21 mouse cellular contexts compared by ENCODE assay signal in the genomic region with DNA sequence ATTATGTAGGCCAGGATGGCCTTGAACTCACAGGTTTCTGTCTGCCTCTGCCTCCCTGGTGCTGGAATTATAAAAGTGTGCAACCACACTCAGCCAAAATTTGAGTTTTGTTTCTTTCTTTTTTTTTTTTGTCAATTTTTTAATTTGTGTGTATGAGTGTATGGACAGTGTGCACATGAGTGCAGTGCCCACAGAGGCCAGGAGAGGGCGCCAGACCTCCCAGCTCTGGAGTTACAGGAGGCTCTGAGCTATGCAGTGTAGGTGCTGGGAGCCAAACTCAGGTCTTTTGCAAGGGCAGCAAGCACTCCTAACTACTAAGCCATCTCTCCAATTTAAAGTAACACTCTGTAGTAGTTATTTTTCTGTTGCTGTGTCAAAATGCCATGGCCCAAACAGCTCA. TPM values are rescaled to one million over a fixed set of nuclear protein-coding genes. Genes with fewer than 3 reads are reported as not detected.
A peak's percentile ranks its signal among the peaks of the same experiment; 100 is the strongest.
DNase-seq lines count a peak whose midpoint lies in the region; ATAC-seq and TF ChIP-seq lines count a peak whose summit lies in the region.
"Had no signal": no experiment of that assay in that cellular context is flagged by ENCODE, and none has a peak within 500 bp of the region (broad histone marks: within the 10 kb centered on the region; RNA-seq: fewer than 3 reads in every experiment).

No protein-coding gene starts in this region.

- no peak overlapping the region for H3K4me2 ChIP-seq in forebrain, embryonic 14.5 days (ENCODE audit: low read length)
- H3K4me2 ChIP-seq: heart, embryonic 11.5 days; lung, embryonic 15.5 days; neural tube, embryonic 12.5 days had no signal

- peak; percentile 68 for TF ChIP-seq CTCF in layer of hippocampus, adult 2 months (conservative IDR thresholded peaks at IDR 0.05)
- TF ChIP-seq CTCF in brain, embryonic 14.5 days (IDR thresholded peaks at IDR 0.05; ENCODE audit: borderline replicate concordance, extremely low read depth, insufficient read depth, insufficient read length) = peak; percentile 34; the same call in 1 of the 2 replicates

- no peak for ATAC-seq in forebrain, embryonic 14.5 days
- ATAC-seq: forebrain, postnatal 0 days had no signal

- TF ChIP-seq POLR2A in brain, embryonic 14.5 days (IDR thresholded peaks at IDR 0.05; ENCODE audit: borderline replicate concordance, extremely low read depth, insufficient read depth, insufficient read length, poor library complexity, severe bottlenecking) = no peak

- 28% methylated on average over 1 of the region's 1 CpGs for WGBS in forebrain, embryonic 14.5 days

- no peak overlapping the region for H3K4me3 ChIP-seq in layer of hippocampus, adult 2 months
- no peak overlapping the region for H3K4me3 ChIP-seq in forebrain, embryonic 14.5 days (ENCODE audit: low read depth, low read length)
- H3K4me3 ChIP-seq: embryonic facial prominence, embryonic 10.5 days; erythroblast, embryonic 14.5 days; lung, embryonic 15.5 days; neural tube, embryonic 12.5 days had no signal

- H3K9ac ChIP-seq in forebrain, embryonic 14.5 days (ENCODE audit: low read length) = no peak overlapping the region
- H3K9ac ChIP-seq: forebrain, postnatal 0 days; lung, embryonic 15.5 days; neural tube, embryonic 12.5 days had no signal

- no peaks in the 10 kb centered on the region for H3K36me3 ChIP-seq in forebrain, embryonic 14.5 days (ENCODE audit: control insufficient read depth, insufficient read depth, low read length)
- H3K36me3 ChIP-seq: embryonic facial prominence, embryonic 10.5 days; lung, embryonic 15.5 days; neural tube, embryonic 12.5 days had no signal

- DNase-seq in layer of hippocampus, adult 2 months (ENCODE audit: low spot score in 2 of 2) = no peak
- DNase-seq in layer of hippocampus, adult 11-12 months (ENCODE audit: low spot score) = no peak
- DNase-seq in 3T3-L1 (ENCODE audit: low read depth, low spot score) (peak; percentile 5), A20 (ENCODE audit: low read depth, low spot score) (peak; percentile 6)
- no peak for DNase-seq in brain, embryonic 14.5 days (ENCODE audit: low read depth)
- no peak for DNase-seq in forebrain, embryonic 14.5 days (ENCODE audit: low spot score)
- no peak for DNase-seq in adrenal gland, postnatal 36 days
- DNase-seq in frontal cortex, postnatal 10 days (ENCODE audit: low spot score in 2 of 2) = no peak
- DNase-seq: adrenal gland, postnatal 10 days; forebrain, postnatal 0 days; gastrocnemius, postnatal 36 days; kidney, postnatal 4 days; layer of hippocampus, postnatal 36 days; thymus, postnatal 4 days had no signal

- H3K27ac ChIP-seq in layer of hippocampus, adult 2 months = peak overlapping the region; percentile 82; the same call in 1 of the 2 replicates
- no peak overlapping the region for H3K27ac ChIP-seq in forebrain, embryonic 14.5 days (ENCODE audit: low read depth, low read length)
- H3K27ac ChIP-seq: embryonic facial prominence, embryonic 10.5 days; lung, embryonic 15.5 days; neural tube, embryonic 12.5 days had no signal

- H3K4me1 ChIP-seq in forebrain, embryonic 14.5 days (ENCODE audit: control insufficient read depth, insufficient read depth, low read length) = no peaks in the 10 kb centered on the region
- H3K4me1 ChIP-seq: lung, embryonic 15.5 days; neural tube, embryonic 12.5 days had no signal

- H3K9me3 ChIP-seq in forebrain, embryonic 14.5 days (replicated peaks; ENCODE audit: control insufficient read depth, low read length) = no peaks in the 10 kb centered on the region
- H3K9me3 ChIP-seq: embryonic facial prominence, embryonic 10.5 days; lung, embryonic 15.5 days; neural tube, embryonic 12.5 days had no signal

- H3K27me3 ChIP-seq in forebrain, embryonic 14.5 days (replicated peaks; ENCODE audit: control insufficient read depth, insufficient read depth, low read length) = no peaks in the 10 kb centered on the region
- H3K27me3 ChIP-seq: lung, embryonic 15.5 days; neural tube, embryonic 12.5 days had no signal

RNA-seq across cellular contexts. Expression of a gene that starts 52.4 kb away (rescaled TPM):
- 100 to 1,000 TPM; 330 to 337 TPM for total RNA-seq in layer of hippocampus, adult 2 months (2021)
- 10.6 and 24.3 TPM in 2 replicates for polyA plus RNA-seq in brain, embryonic 14.5 days (2012; rRNA removed)
- polyA plus RNA-seq in forebrain, embryonic 14.5 days (2014; fragmentation: Nextera tagmentation; extraction: Ambion mirVana) = 13.4 and 20.5 TPM in 2 replicates
- total RNA-seq in adrenal gland, postnatal 36 days (2021) = 1 to 10 TPM; 3.9 to 6.1 TPM
- total RNA-seq: hematopoietic stem cell, adult 5-6 weeks; megakaryocyte, adult 5-6 weeks had no signal
- polyA plus RNA-seq: erythroblast, embryonic 14.5 days had no signal

Comparison
In these comparisons a context has a peak if more than half of its experiments do, and no peak if none do; other contexts are left out.
1. DNase-seq: peak in 3T3-L1 (single experiment) and A20 (single experiment); none in layer of hippocampus, adult 2 months (0 of 2), layer of hippocampus, adult 11-12 months (single experiment), brain, embryonic 14.5 days (single experiment), forebrain, embryonic 14.5 days (single experiment), adrenal gland, postnatal 36 days (0 of 2) and frontal cortex, postnatal 10 days (0 of 2).
2. RNA of a gene that starts 52.4 kb away (total RNA-seq): 330 to 337 TPM in layer of hippocampus, adult 2 months; 3.9 to 6.1 TPM in adrenal gland, postnatal 36 days; every median in the first group is over 10 times any median in the second.